Mouse (Mus musculus): ENCODE data around the gene Ccdc150. TPM values are rescaled to one million over a fixed set of nuclear protein-coding genes. Genes with fewer than 3 reads are reported as not detected.

Ccdc150 gene
- polyA plus RNA-seq (2016; fragmentation: Nextera tagmentation; extraction: Ambion mirVana) = 0.79 and 1.0 TPM in 2 replicates

DNA sequence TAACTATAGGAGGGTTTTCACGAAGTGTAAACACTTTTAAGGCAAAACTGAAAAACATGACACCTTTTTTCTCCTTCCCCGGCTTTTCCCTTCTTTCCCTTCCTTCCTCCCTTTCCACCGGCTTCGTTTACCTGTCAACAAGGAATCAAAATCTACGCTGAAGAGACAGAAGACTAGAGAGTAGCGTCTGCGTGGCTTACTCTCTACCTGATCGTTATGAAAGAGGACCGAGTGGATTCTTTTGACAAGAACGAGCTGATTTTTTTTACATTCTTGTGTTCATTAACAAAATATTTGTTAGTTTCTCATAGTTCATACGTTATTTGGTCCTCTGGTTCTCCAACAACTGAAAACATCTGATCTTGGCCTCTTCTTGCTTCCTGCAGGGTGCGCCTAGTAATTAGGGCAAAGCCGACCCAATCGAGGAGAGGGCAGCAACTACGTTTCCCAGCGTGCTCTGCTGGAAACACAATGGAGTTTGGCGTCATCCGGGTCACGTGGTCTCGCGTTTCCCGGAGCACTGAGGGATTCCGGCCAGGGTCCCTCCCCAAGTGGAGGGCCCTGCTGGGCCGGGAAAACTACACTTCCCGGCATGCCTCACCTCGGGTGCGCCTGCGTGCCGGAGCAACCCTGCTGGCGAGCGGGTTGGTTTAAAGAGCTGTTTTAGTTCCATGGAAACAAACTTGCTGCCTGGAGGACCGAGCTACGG lies at the start of gene Ccdc150:
Gene Ccdc150, plus strand, starts transcription at position 526 of the 709 bp plus-strand sequence.
- Histone ChIP-seq H3K27ac (no peak within 1 kb of the TSS), H3K4me2 (replicated peaks) (peak within 1 kb of the TSS; percentile 67), H3K9ac (peak within 1 kb of the TSS; percentile 55), H3K4me3 (peak within 1 kb of the TSS; percentile 48), H3K9me3 (replicated peaks) (no peaks in the 10 kb centered on the region), H3K36me3 (no peaks in the 10 kb centered on the region), H3K27me3 (no peaks in the 10 kb centered on the region), H3K4me1 (peaks cover 7% of the 10 kb centered on the region)
- 21% methylated on average over 33 of the region's 33 CpGs for WGBS
- peak; percentile 100 for ATAC-seq (ENCODE audit: low FRiP score)

DNA sequence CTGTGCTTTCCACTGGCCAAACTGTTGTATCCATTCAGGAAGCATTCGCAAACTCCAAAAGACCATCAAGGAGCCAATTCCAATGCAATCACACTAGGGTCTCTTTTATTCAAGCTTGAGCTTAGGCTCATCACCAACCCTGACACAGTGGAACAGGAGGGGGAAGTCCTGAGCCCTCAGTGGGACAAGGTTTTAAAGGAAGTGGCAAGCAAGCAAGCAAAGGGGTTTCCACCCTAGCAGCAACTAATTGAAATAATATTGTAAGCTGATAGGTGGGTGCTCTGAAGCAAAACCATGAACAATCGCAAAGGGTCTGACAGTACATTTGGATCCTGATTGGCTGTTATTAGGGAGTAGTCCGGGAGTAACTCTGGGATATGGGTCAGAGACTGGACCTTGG lies 30.2 kb upstream of the Ccdc150 start:
- no peak overlapping the region for H3K27ac ChIP-seq
- H3K4me2 ChIP-seq (replicated peaks) = no peak overlapping the region
- no peaks in the 10 kb centered on the region for H3K27me3 ChIP-seq
- no peaks in the 10 kb centered on the region for H3K36me3 ChIP-seq
- no peaks in the 10 kb centered on the region; the same call in 1 of the 2 replicates for H3K9me3 ChIP-seq (replicated peaks)
- H3K9ac ChIP-seq = no peak overlapping the region
- H3K4me3 ChIP-seq = no peak overlapping the region
- 94% methylated on average over 3 of the region's 3 CpGs for WGBS
- no peaks in the 10 kb centered on the region for H3K4me1 ChIP-seq
- ATAC-seq (ENCODE audit: low FRiP score) = no peak

DNA sequence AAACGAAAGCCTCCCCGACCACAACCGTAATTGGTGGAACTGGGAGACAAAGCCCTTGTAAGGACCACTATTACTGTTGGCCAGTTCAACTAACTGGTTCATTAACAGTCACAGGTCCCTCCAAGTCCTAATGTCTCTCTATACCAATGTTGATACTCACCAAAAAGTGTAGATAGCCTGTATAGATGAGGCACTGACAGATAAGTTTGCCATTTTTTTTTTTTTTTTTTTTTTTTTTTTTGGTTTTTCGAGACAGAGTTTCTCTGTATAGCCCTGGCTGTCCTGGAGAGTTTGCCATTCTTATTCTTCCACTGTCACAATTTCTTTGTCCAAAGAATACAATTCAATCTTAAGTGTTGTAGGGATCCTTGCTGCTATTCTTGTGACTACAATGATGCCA lies 7.8 kb upstream of the Ccdc150 start:
- no peak overlapping the region for H3K27ac ChIP-seq
- no peaks in the 10 kb centered on the region for H3K4me1 ChIP-seq
- no peak overlapping the region for H3K4me3 ChIP-seq
- no peaks in the 10 kb centered on the region for H3K27me3 ChIP-seq
- ATAC-seq (ENCODE audit: low FRiP score) = no peak
- WGBS = 93% methylated on average over 4 of the region's 4 CpGs
- H3K9ac ChIP-seq = no peak overlapping the region
- no peaks in the 10 kb centered on the region for H3K9me3 ChIP-seq (replicated peaks)
- H3K4me2 ChIP-seq (replicated peaks) = no peak overlapping the region
- H3K36me3 ChIP-seq = no peaks in the 10 kb centered on the region

DNA sequence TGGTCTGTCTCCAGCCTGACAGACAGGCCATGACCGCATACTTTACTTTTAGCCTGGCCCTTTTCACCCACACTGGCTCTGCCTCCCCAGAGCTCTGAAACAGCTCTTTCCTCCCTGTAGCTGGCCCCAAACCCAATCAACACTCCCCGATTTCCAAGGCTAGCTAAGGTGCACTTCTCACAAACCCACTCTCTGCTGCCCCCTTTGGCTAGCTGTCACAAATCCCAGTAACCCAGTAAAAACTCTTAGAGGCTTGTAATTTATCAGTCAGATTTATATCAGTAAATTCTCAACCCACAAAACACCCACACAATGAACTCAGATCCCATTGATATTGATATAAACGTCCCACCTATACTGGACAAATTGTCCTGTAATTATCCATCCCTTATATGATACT lies 25.1 kb downstream of the Ccdc150 start:
- no peaks in the 10 kb centered on the region for H3K4me1 ChIP-seq

DNA sequence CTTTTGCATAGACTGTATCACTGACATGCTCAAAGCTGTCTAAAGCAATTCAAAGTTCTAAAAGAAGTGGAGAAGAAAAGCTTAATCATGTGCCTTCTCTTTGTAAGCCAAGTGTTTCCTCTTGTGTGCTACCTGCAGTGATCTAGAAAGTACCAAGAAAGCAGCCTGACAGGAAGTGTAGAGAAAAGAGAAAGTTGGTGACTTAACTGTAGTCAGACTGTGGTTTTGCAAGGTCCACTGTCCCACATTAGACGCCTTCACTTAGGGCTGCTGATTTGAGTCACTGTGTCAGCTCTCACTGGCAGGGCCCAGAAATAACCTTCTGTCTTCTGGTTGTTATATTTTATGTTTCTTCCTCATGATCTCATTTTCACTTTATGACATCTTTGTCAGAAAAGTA lies 29.1 kb downstream of the Ccdc150 start:
- no peak overlapping the region for H3K27ac ChIP-seq
- WGBS = 81% methylated on average over 1 of the region's 1 CpGs
- H3K4me2 ChIP-seq (replicated peaks) = no peak overlapping the region
- no peaks in the 10 kb centered on the region for H3K4me1 ChIP-seq
- no peaks in the 10 kb centered on the region for H3K27me3 ChIP-seq
- no peaks in the 10 kb centered on the region for H3K36me3 ChIP-seq
- ATAC-seq (ENCODE audit: low FRiP score) = no peak
- no peak overlapping the region for H3K9ac ChIP-seq
- H3K4me3 ChIP-seq = no peak overlapping the region
- H3K9me3 ChIP-seq (replicated peaks) = no peaks in the 10 kb centered on the region

More for the DNA sequence above, 25.1 kb downstream of the Ccdc150 start:
- H3K36me3 ChIP-seq = no peaks in the 10 kb centered on the region
- no peak overlapping the region for H3K4me3 ChIP-seq
- no peaks in the 10 kb centered on the region for H3K9me3 ChIP-seq (replicated peaks)
- no peak overlapping the region for H3K4me2 ChIP-seq (replicated peaks)
- H3K27me3 ChIP-seq = no peaks in the 10 kb centered on the region
- ATAC-seq (ENCODE audit: low FRiP score) = no peak
- WGBS = 58% methylated on average over 3 of the region's 3 CpGs
- no peak overlapping the region for H3K9ac ChIP-seq
- H3K27ac ChIP-seq = no peak overlapping the region

DNA sequence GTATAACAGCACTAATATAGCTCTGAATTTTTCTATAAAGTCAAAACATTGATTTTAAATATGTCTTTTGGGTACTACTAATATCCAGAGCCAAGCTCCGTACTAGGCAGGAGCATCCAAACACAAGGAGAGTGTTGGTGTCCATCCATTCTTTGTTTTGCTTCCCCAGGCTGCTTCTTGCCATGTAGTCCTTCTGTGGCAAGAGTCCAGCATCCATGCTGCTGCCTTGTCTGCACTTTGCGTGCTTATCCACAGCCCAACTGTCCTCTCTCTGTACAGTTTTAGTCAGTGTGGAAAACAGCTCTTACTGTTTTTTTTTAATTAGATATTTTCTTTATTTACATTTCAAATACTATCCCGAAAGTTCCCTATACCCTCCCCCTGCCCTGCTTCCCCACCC lies 30.2 kb downstream of the Ccdc150 start:
- H3K4me3 ChIP-seq = no peak overlapping the region
- no peak overlapping the region for H3K4me2 ChIP-seq (replicated peaks)
- H3K27ac ChIP-seq = no peak overlapping the region
- no peaks in the 10 kb centered on the region for H3K4me1 ChIP-seq
- no peak for ATAC-seq (ENCODE audit: low FRiP score)
- no peaks in the 10 kb centered on the region for H3K9me3 ChIP-seq (replicated peaks)
- no peaks in the 10 kb centered on the region for H3K36me3 ChIP-seq
- H3K9ac ChIP-seq = no peak overlapping the region
- WGBS = 84% methylated on average over 3 of the region's 3 CpGs
- H3K27me3 ChIP-seq = no peaks in the 10 kb centered on the region

DNA sequence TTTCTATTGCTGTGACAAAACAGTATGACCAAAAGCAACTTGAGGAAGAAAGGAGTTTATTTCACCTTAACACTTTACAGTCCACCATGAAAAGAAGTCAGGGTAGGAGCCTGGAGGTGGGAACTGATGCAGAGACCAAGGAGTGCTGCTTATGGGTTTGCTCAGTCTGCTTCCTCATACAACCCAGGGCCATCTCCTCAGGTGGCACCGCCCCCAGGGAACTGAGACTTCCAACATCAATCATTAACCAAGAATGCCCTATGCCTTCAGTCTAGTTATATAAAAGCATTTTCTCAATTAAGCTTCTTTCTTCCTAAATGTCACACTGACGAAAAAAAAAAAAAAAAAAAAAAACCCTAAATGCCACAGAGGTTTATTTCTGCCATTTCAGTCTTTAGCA lies 55.9 kb downstream of the Ccdc150 start:
- Histone ChIP-seq H3K27me3 (no peaks in the 10 kb centered on the region), H3K27ac (no peak overlapping the region), H3K4me2 (replicated peaks) (no peak overlapping the region), H3K9me3 (replicated peaks) (no peaks in the 10 kb centered on the region), H3K9ac (no peak overlapping the region), H3K4me1 (no peaks in the 10 kb centered on the region), H3K36me3 (no peaks in the 10 kb centered on the region), H3K4me3 (no peak overlapping the region)
- ATAC-seq (ENCODE audit: low FRiP score) = no peak
- 67% methylated on average over 2 of the region's 2 CpGs for WGBS

DNA sequence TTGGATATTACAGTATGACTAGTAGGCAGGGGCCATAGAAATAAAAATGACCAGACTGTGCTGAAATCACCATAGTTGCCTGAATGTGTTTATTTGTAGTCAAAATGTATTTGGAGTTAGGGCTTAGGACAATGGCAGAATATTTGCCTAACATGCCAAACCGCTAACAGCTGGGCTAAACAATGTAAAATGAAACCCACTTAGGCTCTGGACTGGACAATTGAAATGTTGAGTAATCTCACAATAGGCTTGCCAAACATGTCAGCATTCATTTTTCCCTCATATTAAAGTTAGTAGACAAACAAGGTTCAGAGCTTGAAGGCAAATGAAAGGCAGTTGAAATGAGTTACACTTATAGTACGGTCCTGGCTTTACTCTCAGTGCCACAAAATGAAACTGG lies 76.2 kb downstream of the Ccdc150 start:
- H3K9me3 ChIP-seq (replicated peaks) = no peaks in the 10 kb centered on the region; the same call in 1 of the 2 replicates
- no peak for ATAC-seq (ENCODE audit: low FRiP score)
- H3K9ac ChIP-seq = no peak overlapping the region
- H3K27ac ChIP-seq = no peak overlapping the region
- H3K36me3 ChIP-seq = no peaks in the 10 kb centered on the region
- no peaks in the 10 kb centered on the region for H3K27me3 ChIP-seq
- 95% methylated on average over 2 of the region's 2 CpGs for WGBS
- H3K4me2 ChIP-seq (replicated peaks) = no peak overlapping the region
- no peaks in the 10 kb centered on the region for H3K4me1 ChIP-seq
- H3K4me3 ChIP-seq = no peak overlapping the region

DNA sequence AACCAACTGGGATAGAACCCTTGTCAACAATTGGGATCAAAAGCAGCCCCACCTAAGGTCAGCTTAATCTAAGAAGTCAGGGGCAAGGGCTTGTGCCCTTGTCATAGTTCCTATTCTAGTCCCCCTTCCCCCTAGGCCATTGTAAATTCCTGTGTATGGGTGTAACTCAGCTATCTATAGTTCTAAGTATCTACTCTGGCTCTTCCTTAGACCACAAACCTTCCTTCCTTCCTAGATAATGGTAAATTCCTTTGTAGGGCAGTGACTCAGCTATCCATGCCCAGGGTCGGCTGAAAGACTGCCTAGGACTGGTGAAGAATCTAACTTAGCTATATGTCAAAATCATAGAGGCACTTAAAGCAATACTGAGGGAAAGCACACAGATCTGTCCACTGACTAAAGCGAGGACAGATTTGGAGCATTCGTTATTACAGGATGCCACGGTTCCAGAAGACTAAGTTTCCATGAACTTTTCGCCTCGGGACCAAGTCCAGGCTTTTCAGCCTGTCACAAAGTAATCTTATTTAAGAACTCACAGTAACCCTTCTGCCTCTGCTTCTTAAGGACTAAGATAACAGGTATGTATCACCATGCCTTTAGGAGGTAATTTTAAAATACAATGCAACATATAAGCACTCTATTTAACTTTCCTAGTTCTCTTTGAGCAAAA lies 77.5 kb downstream of the Ccdc150 start:
- H3K4me2 ChIP-seq (replicated peaks) = no peak overlapping the region
- H3K4me3 ChIP-seq = no peak overlapping the region
- no peak overlapping the region for H3K9ac ChIP-seq
- no peaks in the 10 kb centered on the region for H3K4me1 ChIP-seq
- 91% methylated on average over 6 of the region's 6 CpGs for WGBS
- no peak overlapping the region for H3K27ac ChIP-seq
- no peaks in the 10 kb centered on the region for H3K36me3 ChIP-seq
- no peaks in the 10 kb centered on the region; the same call in 1 of the 2 replicates for H3K9me3 ChIP-seq (replicated peaks)
- no peaks in the 10 kb centered on the region for H3K27me3 ChIP-seq
- ATAC-seq (ENCODE audit: low FRiP score) = no peak

DNA sequence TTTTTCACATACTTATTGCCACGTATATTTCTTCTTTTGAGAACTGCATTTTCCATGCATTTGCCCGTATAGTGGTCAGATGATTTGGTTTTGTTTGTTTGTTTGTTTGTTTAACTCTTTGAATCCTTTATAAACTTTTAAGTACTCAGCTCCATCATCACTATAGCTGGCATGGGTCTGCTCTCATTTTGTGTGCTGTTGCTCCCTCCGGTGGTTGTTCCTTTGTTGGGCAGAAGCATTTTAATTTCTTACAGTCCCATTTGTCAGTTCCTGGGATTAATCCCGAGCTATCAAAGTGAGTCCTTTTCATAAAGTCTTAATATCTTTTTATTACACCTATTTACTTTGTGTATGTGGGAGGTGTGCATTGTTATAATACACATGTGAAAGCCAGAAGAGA lies 82.5 kb downstream of the Ccdc150 start:
- no peak for ATAC-seq (ENCODE audit: low FRiP score)
- Histone ChIP-seq H3K9me3 (replicated peaks) (no peaks in the 10 kb centered on the region), H3K4me1 (no peaks in the 10 kb centered on the region), H3K36me3 (no peaks in the 10 kb centered on the region), H3K4me3 (no peak overlapping the region), H3K9ac (no peak overlapping the region), H3K27ac (no peak overlapping the region), H3K4me2 (replicated peaks) (no peak overlapping the region), H3K27me3 (no peaks in the 10 kb centered on the region)
- WGBS = 67% methylated on average over 4 of the region's 4 CpGs

DNA sequence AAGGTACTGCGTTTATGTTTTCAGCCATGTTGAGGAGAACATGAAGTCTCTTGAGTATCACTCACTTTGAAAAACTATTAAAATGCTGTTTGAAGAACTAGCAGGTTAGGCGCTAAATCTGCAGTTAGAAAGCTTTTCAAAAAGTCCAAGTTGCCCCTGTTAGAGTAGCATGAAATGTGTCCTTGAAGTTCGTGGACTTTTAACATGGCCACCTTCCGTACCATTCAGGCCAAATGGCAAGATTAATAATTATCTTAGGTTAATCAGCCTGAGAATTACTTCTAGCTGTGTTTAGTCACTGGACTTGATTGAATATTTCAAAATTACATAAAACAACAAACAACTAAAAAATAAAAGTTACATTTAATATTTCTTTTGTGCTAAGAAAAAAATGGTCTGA lies 104.3 kb downstream of the Ccdc150 start:
- no peak for ATAC-seq (ENCODE audit: low FRiP score)
- 93% methylated on average over 4 of the region's 4 CpGs for WGBS
- no peaks in the 10 kb centered on the region for H3K9me3 ChIP-seq (replicated peaks)

DNA sequence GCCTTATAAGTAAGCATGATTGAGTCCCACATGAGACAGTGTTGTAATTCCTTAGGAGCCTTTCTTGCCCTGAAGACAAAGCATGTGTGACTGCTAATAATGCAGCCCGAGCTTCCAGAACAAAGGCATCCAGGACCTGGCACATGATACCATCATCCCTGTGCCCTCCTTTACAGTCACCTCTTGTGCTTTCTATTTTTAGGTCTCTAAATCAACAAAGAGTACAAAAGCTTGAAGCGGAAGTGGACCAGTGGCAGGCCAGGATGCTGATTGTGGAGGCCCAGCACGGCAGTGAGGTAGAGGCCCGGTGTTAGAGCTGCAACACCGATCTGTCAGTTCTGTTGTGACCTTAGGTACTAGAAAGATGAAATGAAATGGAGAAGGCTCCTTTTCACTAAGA lies 105.0 kb downstream of the Ccdc150 start:
- H3K9ac ChIP-seq = no peak overlapping the region
- no peak overlapping the region for H3K4me3 ChIP-seq
- no peaks in the 10 kb centered on the region for H3K27me3 ChIP-seq
- 78% methylated on average over 5 of the region's 5 CpGs for WGBS
- no peak overlapping the region for H3K27ac ChIP-seq
- H3K36me3 ChIP-seq = no peaks in the 10 kb centered on the region
- no peaks in the 10 kb centered on the region for H3K4me1 ChIP-seq
- H3K9me3 ChIP-seq (replicated peaks) = no peaks in the 10 kb centered on the region
- no peak overlapping the region for H3K4me2 ChIP-seq (replicated peaks)
- no peak for ATAC-seq (ENCODE audit: low FRiP score)

More for the DNA sequence above, 104.3 kb downstream of the Ccdc150 start:
- Histone ChIP-seq H3K9ac (no peak overlapping the region), H3K27ac (no peak overlapping the region), H3K4me2 (replicated peaks) (no peak overlapping the region), H3K4me1 (no peaks in the 10 kb centered on the region), H3K36me3 (no peaks in the 10 kb centered on the region), H3K27me3 (no peaks in the 10 kb centered on the region), H3K4me3 (no peak overlapping the region)

DNA sequence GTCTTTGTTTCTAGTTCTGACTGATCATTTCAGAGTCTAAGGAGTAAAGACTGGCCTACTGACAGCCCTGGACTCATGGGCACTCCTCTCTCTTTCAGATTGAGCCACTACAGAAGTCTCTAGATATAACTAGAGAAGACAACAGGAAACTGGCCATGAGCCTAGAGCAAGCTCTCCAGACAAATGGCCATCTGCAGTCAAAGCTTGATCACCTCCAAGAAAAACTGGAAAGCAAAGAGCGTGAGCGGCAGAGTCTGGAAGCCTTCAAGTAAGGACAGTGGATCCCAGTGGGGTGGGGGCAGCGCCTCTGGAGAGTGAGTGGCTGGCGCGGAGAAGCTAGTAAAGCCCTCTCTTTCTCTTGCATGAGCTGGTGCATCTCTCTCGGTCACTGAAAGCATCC lies 106.1 kb downstream of the Ccdc150 start:
- H3K4me1 ChIP-seq = no peaks in the 10 kb centered on the region
- H3K4me2 ChIP-seq (replicated peaks) = no peak overlapping the region
- 86% methylated on average over 6 of the region's 6 CpGs for WGBS
- no peaks in the 10 kb centered on the region for H3K27me3 ChIP-seq
- no peak overlapping the region for H3K27ac ChIP-seq
- no peaks in the 10 kb centered on the region for H3K36me3 ChIP-seq
- no peak overlapping the region for H3K9ac ChIP-seq
- no peak overlapping the region for H3K4me3 ChIP-seq
- no peak for ATAC-seq (ENCODE audit: low FRiP score)
- H3K9me3 ChIP-seq (replicated peaks) = no peaks in the 10 kb centered on the region

Measured in hindbrain, embryonic 12.5 days (tissue).